Mouse (Mus musculus) limb, embryonic 11.5 days (tissue): ENCODE data around the gene Ephx1. TPM values are rescaled to one million over a fixed set of nuclear protein-coding genes. Genes with fewer than 3 reads are reported as not detected.

Experiments
- ATAC-seq: fragments of 200-750 bp; cut with Nextera tagmentation; 2 replicates; pipeline ENCODE4 v1.8.0; 2017; ENCODE audit warnings: low read depth; ENCODE audit not compliant: insufficient number of reproducible peaks, low FRiP score, low TSS enrichment
- DNase-seq: peaks from one replicate; pipeline ENCODE4 v3.0.0-alpha.2; 2015; ENCODE audit warnings: low spot score
- H3K27ac ChIP-seq: fragments of 300-500 bp; sonication (generic); replicated peaks from 2 replicates; pipeline ENCODE4 v1.5.1; 2014; ENCODE audit warnings: low read depth, mild to moderate bottlenecking, low read length
- H3K27me3 ChIP-seq: fragments of 300-500 bp; sonication (generic); 2 replicates; pipeline ENCODE4 v1.6.1; 2014; ENCODE audit warnings: mild to moderate bottlenecking, low read length, mixed read lengths; ENCODE audit not compliant: control insufficient read depth, insufficient read depth
- H3K36me3 ChIP-seq: fragments of 300-500 bp; sonication (generic); 2 replicates; pipeline ENCODE4 v1.6.1; 2014; ENCODE audit warnings: mild to moderate bottlenecking, low read length, moderate library complexity, mixed read lengths; ENCODE audit not compliant: control insufficient read depth, insufficient read depth
- H3K4me1 ChIP-seq: fragments of 300-500 bp; sonication (generic); 2 replicates; pipeline ENCODE4 v1.6.1; 2014; ENCODE audit warnings: low read length, mixed read lengths; ENCODE audit not compliant: control insufficient read depth, insufficient read depth
- H3K4me2 ChIP-seq: fragments of 300-500 bp; sonication (generic); 2 replicates; pipeline ENCODE4 v1.6.1; 2014; ENCODE audit warnings: low read depth, mild to moderate bottlenecking, moderate library complexity; ENCODE audit not compliant: severe bottlenecking
- H3K4me3 ChIP-seq: fragments of 300-500 bp; sonication (generic); 2 replicates; pipeline ENCODE4 v1.5.1; 2014; ENCODE audit warnings: low read depth, low read length
- H3K9ac ChIP-seq: fragments of 300-500 bp; sonication (generic); 2 replicates; pipeline ENCODE4 v1.6.1; 2014; ENCODE audit warnings: mild to moderate bottlenecking, low read length
- H3K9me3 ChIP-seq: fragments of 300-500 bp; sonication (generic); 2 replicates; pipeline ENCODE4 v1.6.1; 2016; ENCODE audit warnings: low read length; ENCODE audit not compliant: control insufficient read depth
- WGBS: fragments of 180-500 bp; shearing (Covaris S2); extraction: QIAGEN DNeasy Blood & Tissue Kit; methylation state at CpG from one replicate; pipeline ENCODE4 v1.1.7; 2014; 5-methylcytosine and 5-hydroxymethylcytosine counted together
- polyA plus RNA-seq: library from polyadenylated mRNA; unstranded; fragments of >200 nt; fragmentation: Nextera tagmentation; extraction: Ambion mirVana; gene quantifications from 2 replicates; pipeline ENCODE4 v1.2.1, GENCODE M21; 2014

Ephx1 gene
- polyA plus RNA-seq, result 1.7 TPM in 2 replicates

- H3K27me3 ChIP-seq, result no peaks in the 10 kb centered on the region
- H3K9me3 ChIP-seq, result no peaks in the 10 kb centered on the region
- H3K36me3 ChIP-seq, result no peaks in the 10 kb centered on the region
- 66% methylated on average over 5 of the region's 5 CpGs for WGBS
- no peak for DNase-seq
- no peak for ATAC-seq
- no peak within 1 kb of the TSS for H3K27ac ChIP-seq
- no peak within 1 kb of the TSS for H3K4me3 ChIP-seq
- no peak within 1 kb of the TSS for H3K9ac ChIP-seq
- H3K4me1 ChIP-seq, result no peaks in the 10 kb centered on the region
- no peak within 1 kb of the TSS for H3K4me2 ChIP-seq
Measured at GRCm38 (mm10) chr1:181020756-181021487, at the start of gene Ephx1. Ephx1 (minus strand) TSS chr1:181020904.

DNA sequence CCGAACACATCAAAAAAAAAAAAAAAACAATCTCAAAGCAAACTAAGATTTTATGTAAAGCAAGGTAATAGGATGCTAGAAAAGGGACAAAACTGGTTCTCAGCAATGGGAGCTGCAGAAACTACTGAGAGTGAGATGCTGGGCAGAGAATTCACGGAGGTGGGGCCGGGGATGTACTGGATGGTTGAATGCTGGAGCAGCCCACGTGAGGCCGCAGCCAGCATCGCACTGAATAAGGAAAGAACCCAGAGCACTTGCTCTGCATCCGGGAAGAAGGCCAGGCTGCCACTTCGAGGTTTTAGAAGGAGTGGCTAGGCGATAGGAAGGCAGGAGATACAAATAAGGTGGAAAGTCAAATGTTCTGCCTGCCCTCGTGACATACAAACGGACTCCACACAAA is 49.0 kb upstream of the Ephx1 start:
- no peaks in the 10 kb centered on the region for H3K36me3 ChIP-seq
- H3K9ac ChIP-seq, result no peak overlapping the region
- no peak overlapping the region for H3K4me2 ChIP-seq
- no peaks in the 10 kb centered on the region for H3K9me3 ChIP-seq
- no peaks in the 10 kb centered on the region for H3K4me1 ChIP-seq
- no peaks in the 10 kb centered on the region for H3K27me3 ChIP-seq
- WGBS, result 73% methylated on average over 11 of the region's 11 CpGs
- ATAC-seq, result no peak
- DNase-seq, result no peak
- H3K27ac ChIP-seq, result no peak overlapping the region
- H3K4me3 ChIP-seq, result no peak overlapping the region

DNA sequence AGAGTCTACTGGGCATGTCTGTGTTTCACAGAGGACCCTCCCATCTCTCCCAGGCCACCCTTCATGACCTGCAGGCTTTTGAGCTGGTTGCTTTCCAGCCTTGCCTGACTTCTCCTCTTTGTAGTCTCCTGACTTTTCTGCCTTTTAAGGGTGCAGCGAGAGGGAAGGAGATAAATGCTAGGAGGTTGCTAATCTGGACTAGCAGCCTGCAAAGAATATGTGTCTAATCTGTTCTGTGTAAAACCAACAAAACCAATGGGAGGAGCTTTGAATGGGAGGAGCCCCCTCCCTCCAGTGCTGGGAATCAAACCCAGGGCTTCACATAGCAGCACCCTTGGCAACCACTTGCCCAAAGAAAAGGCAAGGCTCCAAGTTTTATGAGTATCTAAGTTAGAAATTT is 47.6 kb upstream of the Ephx1 start:
- no peaks in the 10 kb centered on the region for H3K9me3 ChIP-seq
- H3K36me3 ChIP-seq, result no peaks in the 10 kb centered on the region
- no peak overlapping the region for H3K4me2 ChIP-seq
- H3K4me3 ChIP-seq, result no peak overlapping the region
- DNase-seq (no peak), ATAC-seq (no peak)
- H3K4me1 ChIP-seq, result no peaks in the 10 kb centered on the region
- WGBS, result 83% methylated on average over 1 of the region's 1 CpGs
- H3K9ac ChIP-seq, result no peak overlapping the region
- no peak overlapping the region for H3K27ac ChIP-seq
- no peaks in the 10 kb centered on the region for H3K27me3 ChIP-seq

DNA sequence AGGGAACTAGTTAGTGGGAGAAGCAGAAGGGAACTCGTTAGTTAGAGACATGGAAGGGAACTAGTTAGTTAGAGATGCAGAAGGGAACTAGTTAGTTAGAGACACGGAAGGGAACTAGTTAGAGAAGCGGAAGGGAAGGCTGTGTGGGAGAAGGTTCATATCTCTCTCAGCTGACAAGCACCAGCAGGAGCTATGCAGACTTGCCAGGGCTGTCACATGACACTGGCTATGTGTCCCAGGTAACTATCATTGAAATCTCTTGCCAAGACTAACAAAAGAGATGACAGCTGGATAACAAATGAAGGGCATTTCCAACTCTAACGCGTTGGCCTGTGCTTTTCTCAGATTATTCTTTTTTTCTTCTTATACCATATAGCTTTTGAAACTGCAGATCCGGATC is 43.9 kb upstream of the Ephx1 start:
- Histone ChIP-seq H3K9me3 (no peaks in the 10 kb centered on the region), H3K4me3 (no peak overlapping the region), H3K36me3 (no peaks in the 10 kb centered on the region), H3K9ac (no peak overlapping the region), H3K27ac (no peak overlapping the region), H3K4me2 (no peak overlapping the region), H3K4me1 (no peaks in the 10 kb centered on the region), H3K27me3 (no peaks in the 10 kb centered on the region)
- WGBS, result 82% methylated on average over 6 of the region's 6 CpGs
- no peak for DNase-seq
- no peak for ATAC-seq

- no peak overlapping the region for H3K4me3 ChIP-seq
- H3K9me3 ChIP-seq, result no peaks in the 10 kb centered on the region
- H3K4me2 ChIP-seq, result no peak overlapping the region
- 90% methylated on average over 2 of the region's 2 CpGs for WGBS
- H3K27ac ChIP-seq, result no peak overlapping the region
- no peak overlapping the region for H3K9ac ChIP-seq
- H3K4me1 ChIP-seq, result no peaks in the 10 kb centered on the region
- ATAC-seq, result no peak
- no peak for DNase-seq
- no peaks in the 10 kb centered on the region for H3K36me3 ChIP-seq
- H3K27me3 ChIP-seq, result no peaks in the 10 kb centered on the region
Measured at GRCm38 (mm10) chr1:181063991-181064390, 43.3 kb upstream of the Ephx1 start.

- DNase-seq (no peak), ATAC-seq (no peak)
- Histone ChIP-seq H3K9ac (no peak overlapping the region), H3K27ac (no peak overlapping the region), H3K4me3 (no peak overlapping the region), H3K36me3 (no peaks in the 10 kb centered on the region), H3K9me3 (no peaks in the 10 kb centered on the region), H3K4me2 (no peak overlapping the region), H3K4me1 (no peaks in the 10 kb centered on the region), H3K27me3 (no peaks in the 10 kb centered on the region)
- WGBS, result 76% methylated on average over 3 of the region's 3 CpGs
Measured at GRCm38 (mm10) chr1:181061784-181062485, 41.2 kb upstream of the Ephx1 start.

GRCm38 (mm10) chr1:181052898-181053297 is 32.2 kb upstream of the Ephx1 start:
- Histone ChIP-seq H3K4me2 (no peak overlapping the region), H3K4me3 (no peak overlapping the region), H3K9ac (no peak overlapping the region), H3K36me3 (no peaks in the 10 kb centered on the region), H3K27me3 (no peaks in the 10 kb centered on the region), H3K4me1 (no peaks in the 10 kb centered on the region), H3K9me3 (no peaks in the 10 kb centered on the region), H3K27ac (no peak overlapping the region)
- ATAC-seq (no peak), DNase-seq (no peak)
- WGBS, result 85% methylated on average over 4 of the region's 4 CpGs

GRCm38 (mm10) chr1:181050937-181051336 is 30.2 kb upstream of the Ephx1 start, which contains the start of gene 9130409I23Rik:
9130409I23Rik (plus strand) TSS chr1:181051237.
- Histone ChIP-seq H3K27ac (no peak within 1 kb of the TSS), H3K4me2 (no peak within 1 kb of the TSS), H3K9me3 (no peaks in the 10 kb centered on the region), H3K9ac (no peak within 1 kb of the TSS), H3K4me3 (no peak within 1 kb of the TSS), H3K4me1 (no peaks in the 10 kb centered on the region), H3K36me3 (no peaks in the 10 kb centered on the region), H3K27me3 (no peaks in the 10 kb centered on the region)
- DNase-seq, result no peak
- 86% methylated on average over 6 of the region's 6 CpGs for WGBS
- no peak for ATAC-seq
